Mouse (Mus musculus) gastrocnemius, postnatal 14 days (tissue): ENCODE results near the gene Adora1. TPM values are rescaled to one million over a fixed set of nuclear protein-coding genes. Genes with fewer than 3 reads are reported as not detected.

Experiments used
- DNase-seq: peaks from one replicate; pipeline ENCODE4 v3.0.0; 2021; ENCODE audit warnings: mixed read lengths
- intact Hi-C: fragments of 180-260 bp; cut with DNase I; formaldehyde crosslinking; loops from one replicate; pipeline ENCODE4 v1.15.1; 2025; ENCODE audit warnings: low total_unique reads
- total RNA-seq, 2 experiments: library from RNA; stranded (reverse); gene quantifications; 2 replicates each; pipeline ENCODE4 v1.2.3; 2021

Adora1 gene
- total RNA-seq, 2 experiments from 2014 or later = 0.58 to 0.78 TPM

GRCm38 (mm10) chr1:134221172-134221571 lies 14.1 kb downstream of the Adora1 start:
- intact Hi-C loops = no loop called here
- DNase-seq = no peak

DNA sequence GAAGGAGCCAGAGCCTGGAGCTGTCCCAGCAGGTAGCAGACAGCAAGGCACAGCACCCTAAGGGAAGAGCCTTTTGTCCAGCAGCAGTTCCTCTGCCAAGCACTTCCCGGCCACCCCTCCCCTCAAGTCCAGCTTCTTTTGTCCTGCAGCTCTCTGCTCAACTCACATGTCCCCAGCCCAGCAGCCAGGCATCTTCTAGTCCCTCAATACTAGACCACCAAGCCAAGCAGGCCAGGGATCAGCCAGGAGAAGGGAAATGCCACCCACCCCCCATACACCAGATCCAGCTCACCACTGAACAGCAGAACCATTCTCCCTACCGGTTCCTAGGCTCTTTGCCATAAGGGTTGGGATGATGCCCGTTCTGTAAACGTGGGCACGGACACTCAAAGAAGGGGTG lies 15.6 kb downstream of the Adora1 start:
- intact Hi-C loops = no loop called here
- DNase-seq = no peak

- intact Hi-C loops = no loop called here
- no peak for DNase-seq
Measured at GRCm38 (mm10) chr1:134217942-134218341, 17.3 kb downstream of the Adora1 start.

GRCm38 (mm10) chr1:134217028-134217481 lies 18.2 kb downstream of the Adora1 start:
- intact Hi-C loops = no loop called here
- DNase-seq = no peak

GRCm38 (mm10) chr1:134216629-134216971 lies 18.6 kb downstream of the Adora1 start:
- intact Hi-C loops = no loop called here
- DNase-seq = no peak

GRCm38 (mm10) chr1:134215751-134216628 lies 19.2 kb downstream of the Adora1 start:
- no peak for DNase-seq
- intact Hi-C loops = no loop called here

GRCm38 (mm10) chr1:134215059-134215458 lies 20.2 kb downstream of the Adora1 start:
- intact Hi-C loops = no loop called here
- no peak for DNase-seq

GRCm38 (mm10) chr1:134213405-134213804 lies 21.8 kb downstream of the Adora1 start:
- no peak for DNase-seq
- intact Hi-C loops = no loop called here

GRCm38 (mm10) chr1:134212351-134212750 lies 22.9 kb downstream of the Adora1 start:
- intact Hi-C loops = no loop called here
- DNase-seq = no peak

DNA sequence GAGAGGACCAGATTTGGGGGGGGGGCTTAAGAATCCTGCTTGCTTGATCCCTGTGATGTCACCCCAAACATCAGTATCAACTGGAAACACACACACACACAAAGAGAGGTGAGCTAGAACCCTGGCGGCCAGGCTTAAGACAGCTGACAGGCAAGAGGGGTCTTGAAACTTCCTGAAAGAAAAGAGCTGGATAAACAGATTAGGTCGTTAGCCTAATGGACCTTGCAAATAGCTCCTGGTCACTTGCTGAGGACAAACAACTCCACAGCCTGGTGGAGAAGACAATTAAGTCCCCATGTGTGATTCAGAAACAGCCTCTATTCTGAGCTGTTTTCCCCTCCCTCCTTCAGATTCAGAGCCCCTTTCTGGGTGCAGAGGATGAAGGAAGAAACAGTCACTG lies 23.6 kb downstream of the Adora1 start:
- intact Hi-C loops = no loop called here
- DNase-seq = no peak

- no peak for DNase-seq
- intact Hi-C loops = no loop called here
Measured at GRCm38 (mm10) chr1:134211043-134211442, 24.2 kb downstream of the Adora1 start.

GRCm38 (mm10) chr1:134210179-134210755 lies 25.0 kb downstream of the Adora1 start:
- DNase-seq = no peak
- intact Hi-C loops = no loop called here

DNA sequence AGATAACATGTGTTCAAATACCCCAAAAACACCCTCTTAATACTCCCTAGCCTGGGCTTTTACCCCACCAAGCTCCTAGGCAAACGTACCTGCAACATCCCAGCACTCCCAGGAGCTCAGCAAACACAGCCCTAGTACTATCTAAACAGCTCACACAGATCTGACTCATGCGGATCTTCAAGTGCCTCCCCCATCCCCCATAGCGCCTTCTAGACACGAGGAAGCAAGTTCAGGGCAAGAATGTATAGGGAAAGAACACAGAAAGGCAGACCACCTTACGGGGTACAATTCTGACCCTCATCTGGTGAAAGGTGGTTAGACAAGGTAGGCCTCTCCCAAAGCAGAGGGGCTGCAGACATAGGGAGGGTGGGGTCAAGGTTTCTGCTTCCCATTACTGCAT lies 29.1 kb downstream of the Adora1 start:
- intact Hi-C loops = no loop called here

GRCm38 (mm10) chr1:134205296-134206018 lies 29.8 kb downstream of the Adora1 start:
- DNase-seq = peak; percentile 38
- intact Hi-C loops = no loop called here

More for the DNA sequence above, 29.1 kb downstream of the Adora1 start:
- no peak for DNase-seq

- intact Hi-C loops = loop anchor here (5.0 kb wide), 2 partner anchors 33 to 118 kb away; partner anchors contain the start of gene Adora1
- DNase-seq = no peak
Measured at GRCm38 (mm10) chr1:134204230-134204629, 31.0 kb downstream of the Adora1 start.

DNA sequence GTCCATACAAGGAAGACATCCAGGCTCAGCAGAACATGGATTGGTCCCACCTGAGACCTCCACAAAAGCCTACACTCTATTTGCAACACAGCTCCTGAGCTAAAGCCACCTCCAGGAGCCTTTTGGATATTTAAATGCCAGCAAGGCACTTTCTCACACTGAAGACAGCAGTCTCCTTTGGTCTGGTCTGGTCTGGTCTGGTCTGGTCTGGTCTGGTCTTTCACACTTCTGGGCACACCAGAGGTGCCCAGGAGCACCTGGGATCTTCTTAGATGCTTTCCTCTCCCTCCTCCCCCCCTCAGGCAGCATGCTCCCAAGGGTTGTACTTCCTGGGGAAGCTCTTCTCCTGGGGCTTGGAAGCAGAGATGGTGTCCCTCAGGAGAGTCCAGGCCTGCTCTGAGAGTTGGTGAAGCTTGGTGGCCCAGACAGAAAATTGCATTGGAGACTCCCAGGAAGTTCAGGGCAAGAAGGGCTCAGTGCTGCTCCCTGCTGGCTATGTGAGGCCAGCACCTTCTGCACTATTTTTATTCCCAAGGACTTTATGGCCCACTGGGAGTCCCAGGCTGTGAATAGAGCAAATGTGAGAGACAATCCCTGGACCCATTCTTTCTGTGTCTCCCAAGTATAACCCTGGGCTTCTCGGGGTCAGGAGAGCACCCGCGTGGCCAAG lies 33.3 kb downstream of the Adora1 start:
- DNase-seq = peak; percentile 63
- intact Hi-C loops = loop anchor here (5.0 kb wide), 2 partner anchors 35 to 120 kb away; partner anchors contain the start of gene Adora1

DNA sequence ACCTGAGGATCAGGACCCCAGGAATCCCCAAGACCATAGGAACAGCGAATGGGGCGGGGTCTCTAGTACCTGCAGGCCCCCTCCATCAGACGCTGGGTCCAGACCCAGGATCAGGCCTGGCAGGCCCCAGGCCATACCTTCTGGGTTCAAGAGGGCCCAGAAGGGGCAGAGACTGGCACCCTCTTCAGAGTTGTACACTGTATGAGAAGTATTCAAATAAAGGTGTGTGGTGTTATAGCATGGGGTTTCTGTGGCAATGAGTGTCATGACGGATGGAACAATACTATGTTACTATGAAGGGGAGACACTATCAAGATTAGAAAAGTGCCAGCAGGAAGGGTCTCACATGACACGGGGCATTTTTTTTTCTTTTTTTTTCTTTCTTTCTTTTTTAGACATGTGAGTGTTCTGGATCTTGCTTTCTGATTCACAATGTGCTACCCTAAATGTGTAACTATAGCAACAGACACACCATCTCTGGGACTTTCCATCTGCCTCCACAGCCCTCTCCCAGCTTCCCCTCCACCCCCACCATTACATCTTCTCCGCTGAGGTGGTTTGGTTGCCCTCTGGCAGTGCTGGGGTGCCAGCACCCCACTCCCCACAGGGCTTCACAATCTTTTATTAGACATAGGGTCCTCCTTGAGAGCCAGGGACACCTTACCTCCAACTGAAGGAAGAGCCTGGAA lies 34.1 kb downstream of the Adora1 start:
- DNase-seq = no peak
- intact Hi-C loops = loop anchor here (5.0 kb wide), 2 partner anchors 36 to 121 kb away; partner anchors contain the start of gene Adora1

GRCm38 (mm10) chr1:134200481-134200880 lies 34.8 kb downstream of the Adora1 start:
- intact Hi-C loops = loop anchor here (5.0 kb wide), 2 partner anchors 37 to 122 kb away; partner anchors contain the start of gene Adora1

More at GRCm38 (mm10) chr1:134200481-134200880, 34.8 kb downstream of the Adora1 start:
- no peak for DNase-seq
